Mouse (Mus musculus) cerebellum, postnatal 4 days (tissue): ENCODE results near the gene Clip2.
"Not testable (repeated sequence)": the region's sequence is repeated elsewhere in the genome, so short reads cannot be mapped to it uniquely, and the experiment has no call there.

Experiments used
- DNase-seq, 2 experiments: peaks; one replicate each; pipeline ENCODE4 v3.0.0; 2022; ENCODE audit warnings: low spot score in 2 of 2, mixed read lengths in 1 of 2

The Clip2 gene

DNA sequence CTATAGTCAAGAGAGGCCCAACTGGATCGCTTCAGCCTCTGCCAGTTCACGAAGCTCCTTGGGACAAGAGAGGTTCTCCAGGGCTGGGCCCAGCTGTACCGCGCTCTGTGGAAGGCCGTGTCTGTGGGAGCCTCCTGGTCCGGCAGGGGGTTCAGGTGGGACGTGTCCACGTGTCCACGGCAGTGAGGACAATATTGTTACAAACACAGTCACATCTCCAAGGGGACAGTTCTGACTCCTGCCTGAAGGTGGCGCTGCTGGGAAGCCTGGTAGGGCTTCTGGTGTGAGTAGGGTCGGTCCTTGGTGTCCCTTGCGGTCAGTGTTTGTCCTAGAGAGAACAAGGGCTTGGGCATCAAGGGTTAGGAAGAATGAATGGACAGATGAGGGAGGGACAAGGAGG is 61.8 kb downstream of the Clip2 start:
- DNase-seq, result peak in 1 of 2 experiments; percentile 53

- DNase-seq, result peak in 1 of 2 experiments; percentile 52
Measured at GRCm38 (mm10) chr5:134489583-134489982, 62.7 kb downstream of the Clip2 start.

- no peak for DNase-seq
Measured at GRCm38 (mm10) chr5:134488596-134488995, 63.6 kb downstream of the Clip2 start.

DNA sequence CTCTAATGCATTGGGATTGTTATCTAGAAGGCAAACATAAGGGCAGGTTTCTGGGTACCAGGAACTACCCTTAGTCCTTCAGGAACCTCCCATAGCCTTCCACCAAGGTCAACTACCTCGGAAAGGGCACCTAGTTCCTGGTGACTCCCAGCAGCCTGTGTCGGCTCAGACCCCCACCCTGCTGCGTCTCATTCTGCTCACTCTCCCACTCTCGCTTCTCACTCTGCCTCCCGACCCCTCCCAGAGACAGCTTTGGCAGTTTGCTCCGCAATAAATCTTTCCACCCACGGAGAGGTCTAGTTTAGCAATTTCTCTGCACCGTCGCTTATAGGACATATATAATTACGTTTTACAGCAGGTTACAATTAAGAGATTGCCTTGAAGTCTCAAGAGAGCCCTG is 64.2 kb downstream of the Clip2 start:
- no peak for DNase-seq

DNA sequence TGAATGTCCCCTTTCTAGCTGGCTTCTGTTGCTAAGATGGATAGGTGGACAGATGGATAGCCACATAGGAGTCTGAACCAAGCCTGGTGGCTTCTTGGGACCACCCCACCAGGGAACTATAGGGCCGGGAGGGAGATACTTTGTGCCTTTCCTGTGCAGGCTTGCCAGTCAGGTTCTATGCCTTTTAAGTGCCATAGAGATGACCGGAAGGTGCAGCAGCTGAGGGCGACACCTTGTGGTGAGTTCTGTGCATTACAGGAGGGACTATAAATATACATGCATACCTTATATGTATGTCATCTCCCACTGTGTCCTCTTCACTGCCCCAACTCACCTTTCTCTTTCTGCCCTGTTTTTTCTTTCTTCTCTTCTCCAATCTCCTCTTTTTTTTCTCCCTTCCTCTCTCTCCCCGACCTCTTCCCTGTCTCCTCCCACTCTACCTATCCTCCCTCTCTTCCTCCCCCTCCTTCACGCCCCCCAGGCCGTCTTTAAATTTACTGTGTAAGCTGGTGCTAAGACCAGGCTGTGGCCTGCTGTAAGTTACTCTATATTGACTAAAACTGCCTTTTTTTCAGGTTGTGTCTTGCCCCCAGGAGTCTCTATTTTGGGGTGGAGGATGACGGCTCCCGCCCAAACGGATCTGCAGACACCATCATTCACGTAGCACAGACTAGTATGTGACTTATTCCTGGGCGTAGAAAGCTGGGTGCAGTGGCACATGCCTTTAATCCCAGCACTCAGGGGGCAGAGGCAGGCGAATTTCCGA is 66.2 kb downstream of the Clip2 start:
- peak in 1 of 2 experiments; percentile 74 for DNase-seq

DNA sequence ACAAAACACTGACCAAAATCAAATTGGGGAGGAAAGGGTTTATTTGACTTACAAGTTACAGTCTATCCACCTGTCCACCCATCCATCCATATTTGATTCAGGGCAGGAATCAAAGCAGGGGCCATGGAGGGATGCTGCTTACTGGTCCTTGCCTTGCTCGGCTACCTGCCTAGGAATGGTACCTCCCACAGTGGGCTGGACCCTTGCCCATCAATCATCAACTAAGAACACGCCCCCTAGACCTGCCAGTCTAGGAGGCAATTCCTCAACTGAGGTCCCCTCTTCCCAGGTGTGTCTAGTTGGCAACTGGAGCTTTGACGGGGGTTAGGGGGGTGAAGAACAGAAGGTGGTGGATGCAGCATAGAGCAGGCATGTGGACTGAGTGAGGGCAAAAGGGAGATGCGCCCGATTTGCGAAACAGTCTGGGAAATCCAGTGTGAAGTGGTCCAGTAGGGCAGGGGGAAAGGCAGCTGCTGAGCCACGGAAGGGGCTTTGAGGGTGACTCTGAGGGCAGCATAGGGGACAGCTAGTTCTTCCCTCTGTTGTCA is 67.0 kb downstream of the Clip2 start:
- no peak for DNase-seq

DNA sequence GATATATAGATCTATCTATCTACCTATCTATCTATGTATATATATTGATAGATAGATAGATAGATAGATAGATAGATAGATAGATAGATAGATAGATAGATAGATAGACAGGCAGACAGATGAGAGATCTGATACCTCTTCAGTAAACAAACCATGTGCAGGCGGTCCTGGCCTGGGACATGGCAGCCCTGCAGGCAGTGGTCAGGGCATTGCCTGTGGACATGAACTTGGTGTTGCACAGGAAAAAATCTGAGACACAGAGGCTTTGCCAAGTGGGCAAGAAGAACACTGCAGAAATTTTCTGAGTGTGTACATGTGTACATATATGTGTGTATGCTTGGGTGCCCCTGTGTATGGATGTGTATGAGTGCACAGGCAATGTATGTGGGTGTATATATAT is 68.9 kb downstream of the Clip2 start:
- peak in 1 of 2 experiments; percentile 3 for DNase-seq

DNA sequence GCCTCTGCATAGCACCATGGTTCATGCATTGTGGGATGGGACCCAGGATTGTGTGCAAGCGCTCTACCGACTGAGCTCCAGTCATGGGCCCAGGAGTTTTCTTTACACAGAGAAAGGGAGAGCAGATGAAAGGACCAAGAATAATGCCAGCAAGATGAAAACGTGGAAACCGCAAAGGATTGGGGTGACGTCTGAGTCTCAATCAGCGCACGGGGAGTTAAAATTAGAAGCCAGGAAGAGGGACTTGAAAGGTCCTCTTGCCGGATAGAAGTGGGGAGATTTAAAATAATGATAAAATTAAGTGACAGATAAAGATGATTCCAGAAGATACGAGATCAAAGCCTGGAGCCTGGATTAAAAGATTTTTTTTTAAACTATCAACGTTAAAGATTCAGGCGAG is 69.9 kb downstream of the Clip2 start:
- peak in 1 of 2 experiments; percentile 7 for DNase-seq

DNA sequence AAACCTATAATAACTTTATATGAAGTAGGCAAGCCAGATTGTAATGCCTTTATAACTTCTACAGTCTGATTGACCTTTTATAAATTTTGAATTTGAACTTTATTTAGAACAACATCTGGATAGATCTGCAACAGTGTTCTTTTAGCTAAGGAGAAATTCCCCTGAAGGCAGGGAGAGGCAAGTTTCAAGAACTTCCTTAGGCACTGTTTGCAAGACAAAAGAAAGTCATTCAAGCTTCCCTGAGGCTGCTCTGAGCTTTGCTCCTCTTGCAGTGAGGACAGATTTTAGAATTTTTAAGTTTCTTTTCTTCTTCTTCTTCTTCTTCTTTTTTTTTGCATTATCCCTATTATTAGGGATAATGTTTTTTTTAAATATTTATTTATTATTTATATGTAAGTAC is 73.3 kb downstream of the Clip2 start:
- not testable (repeated sequence) for DNase-seq

DNA sequence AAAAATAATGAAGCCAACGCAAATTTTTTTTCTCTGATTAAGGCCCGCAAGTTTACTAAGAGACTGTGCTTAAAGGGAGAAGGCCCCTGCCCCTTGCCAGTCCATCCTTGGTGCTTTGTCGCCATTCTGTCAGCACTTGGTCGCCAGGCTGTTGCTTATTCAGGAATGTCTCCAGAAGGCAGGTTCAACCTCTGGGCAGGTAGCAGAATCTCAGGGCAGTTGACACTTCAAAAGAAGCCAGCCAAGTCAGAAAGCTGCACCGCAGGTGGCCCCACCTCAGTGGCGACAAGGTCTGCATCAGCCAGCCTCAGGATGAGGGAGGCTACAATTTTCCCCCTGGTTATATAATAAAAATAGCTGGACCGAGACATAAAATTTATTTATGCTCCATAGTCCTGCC is 76.5 kb downstream of the Clip2 start:
- not testable (repeated sequence) for DNase-seq

- DNase-seq, result no peak
Measured at GRCm38 (mm10) chr5:134475006-134475605, 77.1 kb downstream of the Clip2 start.

DNA sequence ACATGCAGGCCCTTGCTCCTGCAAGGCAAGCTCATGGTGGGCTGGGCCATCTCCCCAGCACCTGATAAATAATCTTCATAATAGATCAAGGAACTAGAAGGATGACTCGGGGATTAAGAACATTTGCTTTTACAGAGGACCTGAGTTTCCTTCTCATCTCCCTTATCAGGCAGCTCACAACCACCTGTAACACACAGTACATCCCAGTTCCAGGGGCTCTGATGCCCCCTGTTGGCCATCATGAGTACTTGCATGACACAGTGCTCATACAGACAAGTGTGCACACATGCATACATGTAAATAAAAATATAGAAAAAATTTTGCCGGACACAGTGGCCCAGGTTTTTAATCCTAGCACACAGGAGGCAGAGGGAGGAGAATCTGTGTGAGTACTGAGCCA is 78.3 kb downstream of the Clip2 start:
- no peak for DNase-seq

DNA sequence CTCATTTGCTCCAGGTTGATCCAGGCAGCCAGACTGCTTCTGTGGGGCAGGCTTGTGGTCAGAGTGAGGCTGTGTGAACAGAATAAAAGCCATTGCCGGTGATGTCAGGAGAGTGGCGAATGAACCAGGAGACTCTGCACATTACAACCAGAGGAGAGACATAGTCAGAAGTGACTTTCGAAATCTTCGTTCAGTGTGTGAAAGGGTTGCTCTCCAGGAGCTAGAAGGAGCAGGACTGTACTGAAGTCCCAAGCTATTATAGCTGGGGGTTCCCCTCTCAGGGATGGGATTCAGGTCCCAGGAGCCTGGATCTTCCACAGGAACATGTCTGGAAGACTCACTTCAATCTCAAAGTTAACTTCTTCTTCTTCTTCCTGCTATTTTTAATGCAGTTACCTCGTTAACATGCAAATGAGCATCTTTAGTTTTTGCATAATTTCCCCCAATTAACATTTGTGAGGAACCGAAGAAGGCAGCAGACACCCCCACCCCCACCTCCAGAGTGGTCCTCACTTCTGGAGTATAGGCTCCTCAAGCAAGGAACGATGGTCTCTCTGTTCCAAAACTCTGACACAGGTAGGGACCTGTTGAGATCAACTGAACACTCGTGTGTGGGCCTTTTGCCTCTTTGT is 81.6 kb downstream of the Clip2 start:
- no peak for DNase-seq

DNA sequence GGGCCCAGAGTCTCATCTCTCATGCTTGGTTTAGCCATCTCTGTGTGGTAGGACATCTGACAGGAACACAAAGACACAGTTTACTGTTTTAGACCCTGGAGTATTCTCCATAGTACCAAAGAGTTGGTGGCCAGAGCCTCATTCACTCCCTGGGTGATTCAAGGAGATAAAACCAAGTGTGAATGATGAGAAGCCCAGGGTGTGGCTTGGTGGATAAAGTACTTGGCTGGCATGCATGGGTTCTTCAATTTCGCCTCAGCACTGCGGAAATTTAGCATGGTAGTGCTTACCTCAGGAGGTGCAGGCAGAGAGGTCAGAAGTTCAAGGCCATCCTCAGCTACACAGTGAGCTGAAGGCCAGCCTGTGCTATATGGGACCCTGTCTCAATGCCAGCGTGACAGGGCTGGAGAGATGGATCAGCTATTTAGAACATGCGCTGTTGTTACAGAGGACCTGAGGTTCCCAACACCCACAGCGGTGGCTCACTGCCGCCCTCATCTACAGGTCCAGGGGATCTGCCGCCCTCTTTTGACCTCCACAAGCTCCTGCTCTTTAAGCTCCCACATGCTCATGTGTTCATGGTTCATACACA is 82.6 kb downstream of the Clip2 start:
- no peak for DNase-seq

- DNase-seq, result no peak
Measured at GRCm38 (mm10) chr5:134468158-134468765, 84.0 kb downstream of the Clip2 start.

GRCm38 (mm10) chr5:134467030-134467549 is 85.1 kb downstream of the Clip2 start:
- DNase-seq, result no peak

- no peak for DNase-seq
Measured at GRCm38 (mm10) chr5:134466296-134467029, 85.8 kb downstream of the Clip2 start.

GRCm38 (mm10) chr5:134465197-134465596 is 87.0 kb downstream of the Clip2 start:
- no peak for DNase-seq

DNA sequence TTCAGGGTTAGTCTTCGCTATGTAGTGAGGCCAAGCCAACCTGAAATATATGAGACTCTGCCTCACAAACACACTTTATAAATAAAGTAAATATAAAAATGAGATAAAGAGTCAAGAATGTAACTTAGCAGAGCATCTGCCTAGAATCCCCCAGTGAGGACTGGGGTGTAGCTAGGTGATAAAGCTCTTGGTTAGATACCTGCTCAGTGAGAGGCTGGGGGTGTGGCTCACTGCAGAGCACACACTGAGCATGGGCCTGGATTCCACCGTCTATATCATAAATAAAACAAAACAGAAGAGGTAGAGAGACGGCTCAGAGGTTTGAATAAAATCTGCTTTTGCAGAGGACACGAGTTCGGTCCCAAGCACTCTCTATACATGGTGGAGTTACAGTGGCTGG is 88.0 kb downstream of the Clip2 start:
- no peak for DNase-seq

GRCm38 (mm10) chr5:134462731-134463130 is 89.5 kb downstream of the Clip2 start:
- DNase-seq, result no peak

GRCm38 (mm10) chr5:134462316-134462715 is 89.9 kb downstream of the Clip2 start:
- DNase-seq, result no peak
